Mouse (Mus musculus): ENCODE data around the gene Fam169b.

DNA sequence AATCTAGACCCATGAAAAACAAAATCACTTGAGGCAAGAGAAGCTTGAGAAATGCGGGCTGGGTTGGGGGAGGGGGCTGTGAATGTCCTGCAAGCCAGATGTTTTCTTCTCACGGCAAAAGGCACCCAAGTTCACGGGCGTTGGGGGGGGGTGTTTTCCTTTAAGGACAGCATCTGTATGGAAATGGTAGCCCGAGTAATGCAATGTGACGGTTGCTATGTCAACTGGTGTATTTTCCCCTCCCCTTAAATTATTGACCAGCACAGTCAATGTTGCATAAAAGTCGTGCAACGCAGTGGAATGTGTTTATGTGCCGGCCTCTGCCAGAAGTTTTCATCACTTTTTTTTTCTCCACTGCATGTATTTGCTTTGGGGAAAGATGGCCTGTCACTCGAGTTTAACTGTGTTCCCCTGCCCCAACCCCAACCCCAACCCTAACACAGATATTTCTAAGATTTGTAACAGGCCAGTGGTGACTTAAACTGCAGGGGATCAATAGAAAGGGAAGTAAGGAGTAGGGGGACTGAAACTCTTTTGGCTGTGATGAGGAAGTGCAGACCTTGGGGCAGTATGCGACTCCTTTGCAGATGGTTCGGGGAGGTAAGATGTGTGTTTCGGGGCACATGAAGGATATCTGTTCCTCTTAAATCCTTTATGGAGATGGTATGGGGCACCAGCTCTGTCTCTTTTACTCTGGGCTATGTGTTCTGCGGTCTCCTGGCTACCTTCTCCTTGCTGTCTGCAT is 39.6 kb downstream of the Fam169b start:
- TF ChIP-seq CTCF (conservative IDR thresholded peaks at IDR 0.05; ENCODE audit: low read length), result no peak
- no peak for TF ChIP-seq POU5F1 (IDR thresholded peaks at IDR 0.05; ENCODE audit: borderline replicate concordance, low read length)
